Mouse (Mus musculus): ENCODE measurements at regions not wholly inside any gene's neighbourhood (a gene's known extent, or its start where the extent isn't known, plus 50 kb on each side); places are given as distances from the start of the nearest gene placed in this dataset.
"Not testable (repeated sequence)": the region's sequence is repeated elsewhere in the genome, so short reads cannot be mapped to it uniquely, and the experiment has no call there.

- not testable (repeated sequence) for ATAC-seq (replicated peaks; ENCODE audit: low read depth, poor library complexity, severe bottlenecking)
Observed at GRCm38 (mm10) chr10:103507051-103507450, 139.5 kb downstream of the Slc6a15 start.

- ATAC-seq (replicated peaks; ENCODE audit: low read depth, poor library complexity, severe bottlenecking): no peak
Observed at GRCm38 (mm10) chr10:103544502-103544901, 176.9 kb downstream of the Slc6a15 start.

GRCm38 (mm10) chr10:103549510-103549909, 181.9 kb downstream of the Slc6a15 start:
- ATAC-seq (replicated peaks; ENCODE audit: low read depth, poor library complexity, severe bottlenecking): no peak

- ATAC-seq (replicated peaks; ENCODE audit: low read depth, poor library complexity, severe bottlenecking): no peak
Observed at GRCm38 (mm10) chr10:103585097-103585496, 217.5 kb downstream of the Slc6a15 start.

- ATAC-seq (replicated peaks; ENCODE audit: low read depth, poor library complexity, severe bottlenecking): no peak
Observed at GRCm38 (mm10) chr10:103585504-103585903, 217.9 kb downstream of the Slc6a15 start.

GRCm38 (mm10) chr10:103591985-103592384, 224.4 kb downstream of the Slc6a15 start:
- no peak for ATAC-seq (replicated peaks; ENCODE audit: low read depth, poor library complexity, severe bottlenecking)

- no peak for ATAC-seq (replicated peaks; ENCODE audit: low read depth, poor library complexity, severe bottlenecking)
Observed at GRCm38 (mm10) chr10:103641162-103641561, 273.6 kb downstream of the Slc6a15 start.

- no peak for ATAC-seq (replicated peaks; ENCODE audit: low read depth, poor library complexity, severe bottlenecking)
Observed at GRCm38 (mm10) chr10:103649848-103650247, 282.3 kb downstream of the Slc6a15 start.

GRCm38 (mm10) chr10:103673081-103673480, 305.5 kb downstream of the Slc6a15 start:
- no peak for ATAC-seq (replicated peaks; ENCODE audit: low read depth, poor library complexity, severe bottlenecking)

GRCm38 (mm10) chr10:103673765-103674164, 306.2 kb downstream of the Slc6a15 start:
- ATAC-seq (replicated peaks; ENCODE audit: low read depth, poor library complexity, severe bottlenecking): no peak

GRCm38 (mm10) chr10:103692682-103693081, 325.1 kb downstream of the Slc6a15 start:
- ATAC-seq (replicated peaks; ENCODE audit: low read depth, poor library complexity, severe bottlenecking): no peak

- ATAC-seq (replicated peaks; ENCODE audit: low read depth, poor library complexity, severe bottlenecking): no peak
Observed at GRCm38 (mm10) chr10:103715080-103715725, 347.6 kb downstream of the Slc6a15 start.

GRCm38 (mm10) chr10:103718998-103719662, 351.5 kb downstream of the Slc6a15 start:
- peak; percentile 96 for ATAC-seq (replicated peaks; ENCODE audit: low read depth, poor library complexity, severe bottlenecking)

- no peak for ATAC-seq (replicated peaks; ENCODE audit: low read depth, poor library complexity, severe bottlenecking)
Observed at GRCm38 (mm10) chr10:103726680-103727079, 359.1 kb downstream of the Slc6a15 start.

GRCm38 (mm10) chr10:103731522-103731921, 363.9 kb downstream of the Slc6a15 start:
- ATAC-seq (replicated peaks; ENCODE audit: low read depth, poor library complexity, severe bottlenecking): no peak

GRCm38 (mm10) chr10:103731981-103732380, 364.4 kb downstream of the Slc6a15 start:
- no peak for ATAC-seq (replicated peaks; ENCODE audit: low read depth, poor library complexity, severe bottlenecking)

- ATAC-seq (replicated peaks; ENCODE audit: low read depth, poor library complexity, severe bottlenecking): no peak
Observed at GRCm38 (mm10) chr10:103780127-103780526, 362.7 kb upstream of the Gm21293 start.

- ATAC-seq (replicated peaks; ENCODE audit: low read depth, poor library complexity, severe bottlenecking): 0 out of 2 replicates have a peak, but pooled peaks have one; percentile 45
Observed at GRCm38 (mm10) chr10:103784920-103785319, 357.9 kb upstream of the Gm21293 start.

- ATAC-seq (replicated peaks; ENCODE audit: low read depth, poor library complexity, severe bottlenecking): no peak
Observed at GRCm38 (mm10) chr10:103829079-103829478, 313.7 kb upstream of the Gm21293 start.

GRCm38 (mm10) chr10:103832063-103832462, 310.7 kb upstream of the Gm21293 start:
- no peak for ATAC-seq (replicated peaks; ENCODE audit: low read depth, poor library complexity, severe bottlenecking)

GRCm38 (mm10) chr10:103855211-103855610, 287.6 kb upstream of the Gm21293 start:
- ATAC-seq (replicated peaks; ENCODE audit: low read depth, poor library complexity, severe bottlenecking): no peak

GRCm38 (mm10) chr10:103860890-103861289, 281.9 kb upstream of the Gm21293 start:
- no peak for ATAC-seq (replicated peaks; ENCODE audit: low read depth, poor library complexity, severe bottlenecking)
